Mouse (Mus musculus) adrenal gland, adult 8-10 months (tissue): ENCODE results near the gene Rhobtb3. TPM values are rescaled to one million over a fixed set of nuclear protein-coding genes. Genes with fewer than 3 reads are reported as not detected.
"Not testable (repeated sequence)": the region's sequence is repeated elsewhere in the genome, so short reads cannot be mapped to it uniquely, and the experiment has no call there.

Experiments
- DNase-seq: peaks from one replicate; pipeline ENCODE4 v3.0.0; 2022
- total RNA-seq, 4 experiments: library from RNA; stranded (reverse); gene quantifications; 2 replicates each; pipeline ENCODE4 v1.2.4; 2022

The Rhobtb3 gene
- total RNA-seq, 4 experiments from 2014 or later = 5.7 to 13.8 (median 8.9) TPM

DNA sequence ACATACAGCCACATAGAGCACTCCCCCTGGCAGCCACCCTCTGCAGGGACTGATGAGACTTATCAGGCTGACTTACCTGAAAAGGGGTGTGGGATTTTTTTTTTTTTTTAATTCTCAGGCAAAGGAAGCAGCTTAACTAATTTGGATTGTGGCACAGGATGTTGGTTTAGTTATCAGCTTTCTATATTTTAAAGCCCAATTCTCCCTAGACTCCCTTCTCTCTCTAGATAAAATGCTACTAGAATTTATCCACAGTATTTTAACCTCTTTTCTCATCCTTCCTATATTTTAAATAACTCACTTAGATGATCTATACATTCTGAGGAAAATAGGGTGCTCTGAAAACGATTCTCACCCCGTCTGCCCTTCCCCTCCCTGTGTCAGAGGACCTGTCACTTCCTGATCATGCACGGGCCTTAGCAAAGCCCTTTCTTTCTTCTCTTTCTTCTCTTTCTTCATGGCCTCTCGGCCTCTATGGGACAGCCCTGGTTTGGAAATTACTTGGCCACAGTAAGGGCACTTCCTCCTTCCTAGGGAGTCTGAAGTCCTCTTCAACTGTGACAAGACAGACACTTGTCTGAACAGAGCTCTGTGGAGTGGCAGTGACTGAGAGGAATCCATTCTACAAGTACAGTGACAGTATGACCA lies 98.1 kb downstream of the Rhobtb3 start:
- DNase-seq = no peak

DNA sequence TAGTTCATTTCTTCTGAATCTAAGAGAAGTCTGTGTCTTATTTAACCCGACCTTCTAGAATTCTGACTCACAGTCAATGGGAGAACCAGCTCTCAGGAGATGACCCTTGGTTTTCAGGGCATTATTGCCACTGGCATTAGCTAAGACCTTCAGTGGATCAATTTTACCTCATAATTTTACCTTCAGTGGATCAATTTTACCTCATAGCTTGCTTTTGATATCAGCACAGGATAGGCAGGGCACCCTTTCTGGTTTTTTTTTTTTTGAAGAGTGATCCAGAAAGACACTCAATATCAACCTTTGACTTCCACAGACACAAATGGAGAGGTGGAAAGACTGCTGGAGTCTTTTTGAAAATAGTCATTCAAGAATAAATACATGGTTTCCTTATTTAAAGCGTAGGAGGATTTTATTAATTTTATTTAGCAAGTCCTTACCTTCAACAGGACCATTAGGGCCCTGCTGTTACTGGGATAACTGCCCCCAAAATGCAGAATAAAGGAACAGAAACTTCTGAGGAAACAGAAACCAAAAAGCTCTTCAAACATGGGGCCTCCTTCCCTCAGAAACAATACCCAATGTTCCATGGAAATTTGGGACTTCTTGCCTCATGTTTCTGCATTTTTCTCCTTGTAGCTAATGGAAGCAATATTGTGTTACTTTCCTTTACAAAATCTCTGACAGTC lies 98.7 kb downstream of the Rhobtb3 start:
- DNase-seq = no peak

GRCm38 (mm10) chr13:75843993-75844683 lies 99.6 kb downstream of the Rhobtb3 start:
- no peak for DNase-seq

DNA sequence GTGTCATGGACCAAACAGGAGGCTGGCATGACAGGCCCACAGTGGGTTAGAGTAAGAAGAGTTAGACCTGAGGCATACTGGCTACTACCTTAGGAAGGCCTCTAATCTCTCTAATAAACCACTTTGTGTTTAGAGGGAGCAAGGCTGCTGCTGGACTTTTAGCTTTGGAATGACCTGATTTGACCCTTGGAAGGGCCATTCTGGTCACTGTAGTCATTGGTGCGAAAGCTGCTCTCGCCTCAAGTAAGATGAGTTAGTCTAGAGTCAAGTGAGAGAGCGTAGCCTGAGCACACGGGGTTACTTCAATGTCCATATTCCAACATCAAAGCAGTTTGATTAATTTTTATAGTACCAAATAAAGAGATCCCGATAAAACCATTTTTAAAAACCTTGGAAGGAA lies 100.4 kb downstream of the Rhobtb3 start:
- no peak for DNase-seq

- DNase-seq = no peak
Measured at GRCm38 (mm10) chr13:75841950-75842349, 101.8 kb downstream of the Rhobtb3 start.

- DNase-seq = no peak
Measured at GRCm38 (mm10) chr13:75840752-75841285, 102.9 kb downstream of the Rhobtb3 start.

GRCm38 (mm10) chr13:75839719-75840481 lies 103.8 kb downstream of the Rhobtb3 start, which contains the start of gene Glrx:
TSS of gene Glrx (plus strand) at chr13:75839868.
- peak; percentile 78 for DNase-seq

DNA sequence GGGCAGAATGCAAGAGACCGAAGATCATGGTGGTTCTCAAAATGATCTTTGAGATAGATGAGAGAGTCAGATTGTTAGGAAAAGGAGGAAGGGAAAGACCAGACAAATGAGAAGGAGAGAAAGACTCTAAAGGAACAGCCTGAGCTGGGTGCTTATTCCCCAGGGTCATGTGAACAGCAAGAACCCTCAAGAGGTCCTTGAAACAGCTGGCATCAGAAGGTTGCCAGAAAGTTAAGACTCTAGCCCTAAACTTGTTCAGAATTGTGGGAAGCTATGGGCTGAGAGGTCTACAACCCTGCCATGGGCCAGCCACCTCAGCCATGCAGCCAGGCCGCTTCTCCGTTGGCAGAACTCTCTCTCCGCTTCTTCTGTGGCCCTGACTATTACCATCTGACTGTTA lies 105.2 kb downstream of the Rhobtb3 start:
- no peak for DNase-seq

DNA sequence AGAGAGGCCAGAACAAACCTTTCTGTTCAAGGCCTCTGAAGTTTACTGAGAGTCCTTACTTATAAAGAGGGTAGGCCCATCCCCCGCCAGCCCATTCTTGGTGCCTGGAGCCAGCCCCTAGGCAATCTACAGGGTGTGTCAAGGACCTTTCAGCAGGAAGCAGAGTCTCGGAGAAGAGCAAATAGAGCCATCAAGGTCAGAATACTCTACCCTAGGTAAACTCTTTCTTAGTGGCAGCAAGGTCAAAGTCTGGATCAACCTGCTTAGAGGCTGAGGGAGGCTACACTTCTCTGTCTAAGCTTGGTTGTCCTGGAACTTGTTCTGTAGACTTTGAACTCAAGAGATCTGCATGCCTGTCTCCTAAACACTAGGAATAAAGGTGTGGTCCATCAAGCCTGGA lies 108.3 kb downstream of the Rhobtb3 start:
- no peak for DNase-seq

GRCm38 (mm10) chr13:75833499-75833898 lies 110.2 kb downstream of the Rhobtb3 start:
- no peak for DNase-seq

- no peak for DNase-seq
Measured at GRCm38 (mm10) chr13:75832697-75833096, 111.0 kb downstream of the Rhobtb3 start.

GRCm38 (mm10) chr13:75831710-75832109 lies 112.0 kb downstream of the Rhobtb3 start:
- DNase-seq = no peak

DNA sequence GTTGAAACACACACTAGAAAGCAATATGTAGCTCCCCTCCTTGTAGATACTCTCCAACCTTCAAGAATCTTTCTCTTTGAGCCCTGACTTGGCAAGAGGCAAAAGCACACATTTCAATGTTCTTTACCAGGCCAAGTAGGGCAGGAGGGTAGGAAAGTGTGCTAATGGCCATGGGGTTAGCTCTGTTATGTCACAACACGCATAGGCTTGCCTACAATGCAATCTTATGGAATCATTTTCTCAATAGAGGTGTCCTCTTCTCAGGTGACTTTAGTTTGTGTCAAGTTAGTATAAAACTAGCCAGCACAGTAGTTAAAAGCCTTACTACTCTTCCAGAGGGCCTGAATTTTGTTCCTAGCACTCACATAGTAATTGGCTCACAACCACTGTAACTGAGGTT lies 113.0 kb downstream of the Rhobtb3 start:
- DNase-seq = no peak

DNA sequence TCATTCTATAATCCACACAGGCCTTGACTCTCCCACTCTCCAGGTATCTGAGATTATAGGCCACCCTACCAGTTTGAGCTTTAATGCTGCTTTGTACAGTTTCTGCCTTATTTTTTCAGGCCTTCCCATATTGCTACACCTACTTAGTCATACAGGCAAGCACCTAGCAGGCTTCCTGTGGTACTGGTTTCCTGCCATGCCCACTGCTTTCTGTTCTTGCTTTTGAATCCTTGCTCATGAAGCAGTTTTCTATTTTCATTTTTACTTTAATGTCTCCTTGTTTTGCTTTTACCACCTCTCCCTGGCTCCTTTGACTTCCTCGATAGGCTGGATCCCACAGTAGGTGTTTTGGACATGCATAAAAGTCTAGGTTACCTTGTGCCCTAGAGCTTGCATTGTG lies 118.3 kb downstream of the Rhobtb3 start:
- no peak for DNase-seq

- DNase-seq = no peak
Measured at GRCm38 (mm10) chr13:75824611-75825319, 119.0 kb downstream of the Rhobtb3 start.

- no peak for DNase-seq
Measured at GRCm38 (mm10) chr13:75823201-75823600, 120.5 kb downstream of the Rhobtb3 start.

- DNase-seq = not testable (repeated sequence)
Measured at GRCm38 (mm10) chr13:75822366-75822765, 121.4 kb downstream of the Rhobtb3 start.

DNA sequence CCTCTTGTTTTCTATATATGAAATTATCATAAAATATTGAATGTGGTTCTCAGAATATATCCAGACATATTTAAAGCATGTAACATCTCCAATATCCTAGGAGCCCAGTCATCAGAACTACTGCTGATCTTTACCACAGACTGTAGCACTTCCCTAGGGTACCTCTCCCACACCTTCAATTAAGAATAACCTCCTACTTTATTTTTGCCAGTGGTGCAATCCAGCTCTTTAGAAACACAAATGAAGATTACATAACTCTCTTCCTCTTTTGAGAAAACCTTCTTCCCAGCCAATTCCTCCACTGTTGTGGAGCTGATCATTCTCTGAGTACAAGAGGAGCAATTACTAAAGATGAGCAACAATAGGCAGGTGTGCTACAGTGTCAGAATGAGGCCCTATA lies 123.8 kb downstream of the Rhobtb3 start:
- DNase-seq = no peak
